In the genomic region with DNA sequence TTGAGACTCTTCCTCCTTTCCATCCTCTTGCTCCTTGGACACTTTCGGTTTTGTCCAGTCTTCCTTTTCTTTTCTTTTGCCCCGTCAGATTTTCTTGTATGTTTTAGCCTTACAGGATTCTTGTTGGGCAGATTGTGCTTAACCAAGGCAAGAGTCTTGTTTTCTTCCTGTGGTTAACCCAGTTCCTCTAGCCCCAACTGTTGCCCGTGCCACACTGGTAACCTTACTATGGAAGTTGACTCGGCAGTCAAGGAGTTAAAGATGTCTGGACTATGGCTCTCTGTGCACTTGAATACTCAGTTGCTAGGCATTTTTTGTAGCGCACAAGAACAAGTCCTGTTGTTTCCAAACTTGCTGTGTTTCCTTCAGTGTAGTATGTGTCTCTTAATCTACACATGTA, we compare ENCODE assay signal across 28 mouse cellular contexts.
DNase-seq lines count a peak whose midpoint lies in the region; ATAC-seq and TF ChIP-seq lines count a peak whose summit lies in the region.
"Had no signal": no experiment of that assay in that cellular context is flagged by ENCODE, and none has a peak within 500 bp of the region (broad histone marks: within the 10 kb centered on the region; RNA-seq: fewer than 3 reads in every experiment).

No protein-coding gene starts in this region.

- H3K4me1 ChIP-seq in liver, postnatal 0 days (ENCODE audit: insufficient read depth), result no peaks in the 10 kb centered on the region
- no peaks in the 10 kb centered on the region for H3K4me1 ChIP-seq in liver, embryonic 11.5 days (replicated peaks; ENCODE audit: control insufficient read depth, insufficient read depth, low read length)

- no peaks in the 10 kb centered on the region for H3K36me3 ChIP-seq in liver, postnatal 0 days (replicated peaks; ENCODE audit: insufficient read depth, low read length)
- H3K36me3 ChIP-seq in liver, embryonic 11.5 days (ENCODE audit: control insufficient read depth, insufficient read depth, low read length), result no peaks in the 10 kb centered on the region
- H3K36me3 ChIP-seq: G1E; hindbrain, embryonic 12.5 days; limb, embryonic 10.5 days; limb, embryonic 15.5 days; lung, embryonic 15.5 days had no signal

- no peak overlapping the region for H3K4me3 ChIP-seq in liver, postnatal 0 days (ENCODE audit: low read depth, low read length)
- H3K4me3 ChIP-seq in liver, embryonic 11.5 days (ENCODE audit: low read depth, low read length), result no peak overlapping the region
- H3K4me3 ChIP-seq: erythroblast, embryonic 14.5 days; hindbrain, embryonic 12.5 days; limb, embryonic 10.5 days; limb, embryonic 15.5 days; lung, embryonic 15.5 days had no signal

- TF ChIP-seq EP300 in liver, postnatal 0 days (IDR thresholded peaks at IDR 0.05; ENCODE audit: low read depth), result no peak

- ATAC-seq in liver, postnatal 0 days, result no peak
- ATAC-seq in liver, embryonic 11.5 days (replicated peaks; ENCODE audit: low FRiP score), result no peak
- peak; percentile 82 for ATAC-seq in common myeloid progenitor, adult 5-6 weeks (replicated peaks; ENCODE audit: low read depth, poor library complexity, severe bottlenecking)
- peak; percentile 45 for ATAC-seq in megakaryocyte, adult 5-6 weeks (ENCODE audit: poor library complexity, severe bottlenecking)
- ATAC-seq: forebrain, postnatal 0 days; hindbrain, postnatal 0 days; intestine, embryonic 16.5 days had no signal

- no peak for TF ChIP-seq CTCF in liver, postnatal 0 days (IDR thresholded peaks at IDR 0.05; ENCODE audit: low read depth)

- H3K9ac ChIP-seq in liver, postnatal 0 days (replicated peaks), result no peak overlapping the region
- H3K9ac ChIP-seq in liver, embryonic 11.5 days (ENCODE audit: low read depth, low read length), result no peak overlapping the region
- H3K9ac ChIP-seq: forebrain, postnatal 0 days; hindbrain, embryonic 12.5 days; limb, embryonic 15.5 days; liver, embryonic 14.5 days; lung, embryonic 15.5 days had no signal

- 47% methylated on average over 5 of the region's 5 CpGs for WGBS in liver, postnatal 0 days (ENCODE audit: insufficient replicate concordance)
- 57% methylated on average over 5 of the region's 5 CpGs for WGBS in liver, embryonic 11.5 days

- no peak overlapping the region for H3K27ac ChIP-seq in liver, postnatal 0 days (ENCODE audit: low read depth)
- H3K27ac ChIP-seq in liver, embryonic 11.5 days (ENCODE audit: low read depth, low read length), result no peak overlapping the region
- H3K27ac ChIP-seq: hindbrain, embryonic 12.5 days; hindbrain, postnatal 0 days; limb, embryonic 10.5 days; limb, embryonic 15.5 days; liver, embryonic 14.5 days; lung, embryonic 15.5 days; stomach, postnatal 0 days had no signal

- DNase-seq in liver, postnatal 0 days, result no peak
- no peak for DNase-seq in liver, embryonic 11.5 days (ENCODE audit: low spot score)
- DNase-seq in 416B (ENCODE audit: low read depth), result peak; percentile 66
- no peak for DNase-seq in adrenal gland, postnatal 36 days
- no peak for DNase-seq in natural killer cell, adult 2 months (ENCODE audit: low spot score in 2 of 2)
- DNase-seq: adrenal gland, adult 8-10 months; cerebellum, adult 18-20 months; cerebellum, postnatal 10 days; forebrain, postnatal 0 days; heart, postnatal 14 days; kidney, adult 9 months; kidney, postnatal 10 days; layer of hippocampus, postnatal 36 days; midbrain, embryonic 14.5 days; right cerebral cortex, adult 18-20 months; right cerebral cortex, postnatal 4 days had no signal

- no peaks in the 10 kb centered on the region for H3K27me3 ChIP-seq in liver, postnatal 0 days (ENCODE audit: insufficient read depth, low read length)
- H3K27me3 ChIP-seq in liver, embryonic 11.5 days (replicated peaks; ENCODE audit: control insufficient read depth, insufficient read depth, low read length), result no peaks in the 10 kb centered on the region
- H3K27me3 ChIP-seq: hindbrain, embryonic 12.5 days; limb, embryonic 15.5 days; lung, embryonic 15.5 days had no signal

- no peaks in the 10 kb centered on the region for H3K9me3 ChIP-seq in liver, postnatal 0 days (ENCODE audit: low read length)
- H3K9me3 ChIP-seq in liver, embryonic 11.5 days (ENCODE audit: control insufficient read depth, low read length), result no peaks in the 10 kb centered on the region
- H3K9me3 ChIP-seq: G1E; hindbrain, embryonic 12.5 days; limb, embryonic 10.5 days; limb, embryonic 15.5 days; lung, embryonic 15.5 days had no signal

- peak overlapping the region; percentile 32 for H3K4me2 ChIP-seq in liver, postnatal 0 days (ENCODE audit: low read depth, low read length)
- no peak overlapping the region for H3K4me2 ChIP-seq in liver, embryonic 11.5 days
- H3K4me2 ChIP-seq: hindbrain, embryonic 12.5 days; limb, embryonic 15.5 days; lung, embryonic 15.5 days had no signal

Comparison
In these comparisons a context has a peak if more than half of its experiments do, and no peak if none do; other contexts are left out.
1. ATAC-seq: peak in common myeloid progenitor, adult 5-6 weeks (single experiment) and megakaryocyte, adult 5-6 weeks (single experiment); none in liver, postnatal 0 days (single experiment) and liver, embryonic 11.5 days (single experiment).